Mouse (Mus musculus): ENCODE results near the gene Fbln7.

DNA sequence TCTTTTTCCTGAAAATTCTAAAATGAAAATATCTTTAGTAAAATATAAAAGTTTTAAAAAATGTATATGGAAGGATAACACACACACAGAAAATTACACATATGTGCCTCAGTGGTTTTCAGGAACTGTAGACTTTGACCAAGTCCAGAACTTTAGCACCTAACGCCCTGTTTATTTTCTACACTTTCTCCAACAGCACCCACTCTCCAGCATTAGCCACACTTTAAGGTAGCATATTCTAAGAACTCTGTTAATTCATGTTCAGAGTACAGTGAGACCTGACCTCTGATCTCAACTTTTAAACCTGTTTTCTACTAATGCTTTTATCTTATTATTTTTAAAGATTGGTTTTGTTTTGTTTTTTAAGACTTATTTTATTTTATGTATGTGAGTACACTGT lies 35.0 kb upstream of the Fbln7 start:
- no peak for TF ChIP-seq CTCF (IDR thresholded peaks at IDR 0.05; ENCODE audit: extremely low read depth, insufficient read depth, low read length)
- no peak for TF ChIP-seq POLR2A (IDR thresholded peaks at IDR 0.05; ENCODE audit: extremely low read depth, insufficient read depth, low read length)
